Mouse (Mus musculus): Measurements from ENCODE around the gene Nacc2.

Gene Nacc2

GRCm38 (mm10) chr2:26123079-26123648, at the start of gene Nacc2:
TSS of gene Nacc2 (minus strand) at chr2:26123220.
- DNase-seq (ENCODE audit: low read depth) = no peak

DNA sequence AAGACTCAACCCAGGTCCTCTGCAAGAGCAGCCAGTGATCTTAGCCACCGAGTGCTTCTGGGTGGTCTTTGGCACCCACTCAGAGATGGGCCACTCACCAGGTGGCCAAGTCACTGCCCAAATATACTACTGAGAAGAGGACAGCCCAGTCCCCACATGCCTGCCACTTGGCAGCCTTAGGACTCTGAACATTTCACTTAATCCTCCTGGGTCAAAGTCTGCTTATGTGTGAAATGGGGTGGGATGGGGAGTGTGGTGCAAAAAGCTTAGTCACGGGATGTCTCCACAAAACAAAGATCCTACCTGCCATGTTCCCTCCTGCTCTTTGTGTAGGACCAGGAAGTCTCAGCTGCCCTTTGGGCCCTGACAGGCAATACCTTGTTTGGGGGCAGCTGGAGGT, 49.1 kb upstream of the Nacc2 start:
- no peak for DNase-seq (ENCODE audit: low read depth)

- no peak for DNase-seq (ENCODE audit: low read depth)
These were observed 47.4 kb upstream of the Nacc2 start for GRCm38 (mm10) chr2:26170376-26170775.

DNA sequence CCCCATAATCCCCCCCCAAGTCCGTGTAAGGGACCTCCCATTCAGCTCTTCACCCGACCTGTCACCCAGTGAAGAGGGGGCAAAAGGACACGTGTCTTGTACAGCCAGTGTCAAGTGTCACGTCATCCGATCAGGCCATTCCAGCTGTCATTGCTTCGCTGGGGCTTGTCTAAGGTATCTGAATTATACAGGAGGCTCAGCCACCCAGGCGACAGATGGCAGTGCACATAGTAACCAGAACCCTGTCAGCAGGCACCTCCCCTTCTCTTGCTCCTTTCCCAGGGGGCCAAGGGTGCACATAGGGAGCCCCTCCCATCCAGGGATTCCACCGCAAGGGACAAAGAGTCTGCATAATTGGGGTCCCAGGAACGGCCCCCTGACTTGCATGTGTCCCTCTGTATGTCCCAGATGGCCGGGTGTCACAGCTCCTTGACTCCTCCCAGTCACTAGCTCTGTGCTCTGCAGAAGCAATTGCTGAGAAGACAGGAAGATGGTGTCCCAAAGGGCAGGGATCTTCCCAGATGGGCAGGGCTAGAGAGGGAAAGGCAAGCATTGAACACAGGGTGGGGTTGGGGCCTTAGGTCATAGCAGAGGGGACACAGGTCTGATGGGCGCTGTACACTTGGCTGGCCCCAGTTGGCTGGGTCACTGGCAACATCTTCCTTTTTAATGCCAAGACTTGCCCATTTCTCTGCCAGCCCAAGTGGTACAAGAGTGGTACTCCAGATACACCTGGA, 46.0 kb upstream of the Nacc2 start:
- DNase-seq (ENCODE audit: low read depth) = no peak

DNA sequence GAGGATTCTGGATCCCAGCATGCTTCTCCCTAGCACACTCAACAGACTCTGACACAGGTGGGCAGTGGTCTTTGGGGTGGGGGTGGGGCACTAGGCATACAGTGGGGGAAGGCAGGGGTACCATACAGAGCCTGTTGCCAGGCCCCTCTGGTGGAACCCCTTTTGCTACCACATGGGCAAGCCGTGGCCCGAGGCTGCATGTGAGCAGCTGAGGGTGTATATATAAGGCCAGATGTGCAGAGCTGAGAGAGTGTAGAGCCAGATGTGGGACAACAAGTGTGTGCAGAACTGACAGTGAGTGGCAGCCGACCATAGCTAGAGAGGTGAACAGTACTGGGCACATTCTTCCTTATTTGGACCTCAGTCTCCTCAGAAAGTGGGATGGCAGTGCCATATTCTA, 43.9 kb upstream of the Nacc2 start:
- DNase-seq (ENCODE audit: low read depth) = no peak

GRCm38 (mm10) chr2:26158064-26158463, 35.0 kb upstream of the Nacc2 start:
- no peak for DNase-seq (ENCODE audit: low read depth)

- DNase-seq (ENCODE audit: low read depth) = no peak
These were observed 33.4 kb upstream of the Nacc2 start for GRCm38 (mm10) chr2:26156191-26156977.

DNA sequence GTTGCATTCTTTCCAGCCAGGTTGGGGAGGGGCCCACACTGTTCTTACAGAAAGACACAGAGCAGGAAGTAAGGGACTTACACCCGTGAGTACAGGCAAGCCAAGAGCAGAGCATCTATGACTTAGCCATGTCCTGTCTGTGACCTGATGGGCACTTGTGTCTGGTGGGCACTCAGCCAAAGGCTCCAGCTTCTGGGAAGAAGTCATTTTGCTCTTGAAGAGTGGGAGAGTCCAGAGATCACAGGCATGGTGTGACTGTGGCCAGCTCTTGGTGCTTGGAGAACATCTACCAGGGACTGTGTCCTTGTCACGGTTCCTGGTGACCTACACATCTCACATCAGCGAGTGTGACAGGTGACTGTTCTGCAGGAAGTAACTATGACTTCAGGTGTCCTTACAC, 32.7 kb upstream of the Nacc2 start:
- DNase-seq (ENCODE audit: low read depth) = no peak

- DNase-seq (ENCODE audit: low read depth) = no peak
These were observed 31.6 kb upstream of the Nacc2 start for GRCm38 (mm10) chr2:26154586-26154985.

GRCm38 (mm10) chr2:26153909-26154340, 30.9 kb upstream of the Nacc2 start:
- DNase-seq (ENCODE audit: low read depth) = peak; percentile 78

- peak; percentile 41 for DNase-seq (ENCODE audit: low read depth)
These were observed 30.3 kb upstream of the Nacc2 start for GRCm38 (mm10) chr2:26153295-26153694.

DNA sequence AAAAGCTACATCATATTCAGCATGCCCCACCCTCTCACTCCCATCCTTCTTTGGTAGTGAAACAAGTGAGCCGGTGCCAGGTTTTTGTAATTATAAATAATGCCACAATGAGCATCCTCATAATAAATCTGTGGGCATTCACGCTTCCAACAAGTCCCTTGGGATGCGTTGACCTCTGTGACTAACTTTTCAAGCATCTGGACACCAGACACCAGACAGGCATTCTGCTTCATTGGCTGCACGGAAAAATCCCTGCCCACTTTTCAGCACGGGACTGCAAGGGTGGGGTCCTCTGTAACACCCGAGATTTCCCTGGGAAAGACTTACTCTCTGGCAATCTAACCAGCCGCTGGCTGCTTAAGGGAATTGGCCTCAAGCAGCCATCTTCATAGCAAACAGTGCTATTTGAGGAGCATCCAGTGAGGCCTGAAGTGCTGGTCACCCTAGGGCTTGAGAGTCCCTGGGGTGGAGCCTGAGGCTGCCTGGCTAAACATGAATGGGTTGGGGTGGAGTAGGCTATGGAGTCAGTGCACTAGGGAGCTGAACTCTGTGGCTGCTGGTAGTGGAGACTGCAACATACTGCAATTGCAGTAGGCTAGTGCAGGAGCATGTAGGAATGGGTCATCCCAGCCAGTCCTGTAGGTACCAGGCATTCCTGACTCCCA, 24.8 kb upstream of the Nacc2 start:
- no peak for DNase-seq (ENCODE audit: low read depth)

- DNase-seq (ENCODE audit: low read depth) = no peak
These were observed 23.5 kb upstream of the Nacc2 start for GRCm38 (mm10) chr2:26146337-26147042.

- DNase-seq (ENCODE audit: low read depth) = no peak
These were observed 22.1 kb upstream of the Nacc2 start for GRCm38 (mm10) chr2:26145113-26145512.

DNA sequence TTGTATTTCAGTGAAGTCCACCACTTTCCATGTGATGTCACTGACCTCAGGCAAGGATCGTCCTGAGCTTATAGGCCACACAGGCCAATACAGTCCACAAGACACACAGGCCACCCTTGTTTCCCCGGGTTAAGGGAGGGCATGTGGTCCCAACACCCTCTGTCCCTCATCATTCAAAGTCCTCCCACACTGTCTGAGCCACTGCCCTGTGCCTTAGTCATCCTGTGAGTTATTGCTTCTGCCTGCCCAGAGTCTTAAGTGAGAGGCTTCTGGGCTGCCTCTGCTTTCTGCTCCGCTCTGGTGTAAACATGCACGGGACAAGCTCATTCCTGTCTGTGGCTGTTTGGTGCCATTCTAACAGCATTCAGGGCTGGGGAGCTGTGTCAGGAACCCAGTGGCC, 21.3 kb upstream of the Nacc2 start:
- DNase-seq (ENCODE audit: low read depth) = no peak

DNA sequence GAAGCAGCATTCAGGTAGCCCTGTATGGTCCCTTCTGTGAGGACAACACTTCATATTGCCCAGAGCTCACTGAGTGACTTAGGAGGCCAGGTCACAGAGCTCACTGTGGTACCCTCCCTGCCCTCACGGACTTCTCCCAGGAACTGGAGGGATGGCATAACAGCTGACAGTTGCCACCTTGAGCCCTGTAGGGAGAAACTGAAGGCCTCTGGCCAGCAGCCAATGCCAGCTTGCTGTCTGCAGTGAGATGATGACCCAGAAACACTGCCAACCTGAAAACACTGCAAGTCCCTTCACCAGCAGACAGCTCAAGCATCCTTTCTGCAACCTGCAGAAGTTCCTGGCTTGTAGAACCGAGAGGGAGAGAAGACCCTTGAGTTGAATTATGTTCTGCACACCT, 20.5 kb upstream of the Nacc2 start:
- DNase-seq (ENCODE audit: low read depth) = no peak

- no peak for DNase-seq (ENCODE audit: low read depth)
These were observed 20.0 kb upstream of the Nacc2 start for GRCm38 (mm10) chr2:26142986-26143385.

- peak; percentile 49 for DNase-seq (ENCODE audit: low read depth)
These were observed 19.0 kb upstream of the Nacc2 start for GRCm38 (mm10) chr2:26141893-26142635.

GRCm38 (mm10) chr2:26140903-26141302, 17.9 kb upstream of the Nacc2 start:
- no peak for DNase-seq (ENCODE audit: low read depth)

DNA sequence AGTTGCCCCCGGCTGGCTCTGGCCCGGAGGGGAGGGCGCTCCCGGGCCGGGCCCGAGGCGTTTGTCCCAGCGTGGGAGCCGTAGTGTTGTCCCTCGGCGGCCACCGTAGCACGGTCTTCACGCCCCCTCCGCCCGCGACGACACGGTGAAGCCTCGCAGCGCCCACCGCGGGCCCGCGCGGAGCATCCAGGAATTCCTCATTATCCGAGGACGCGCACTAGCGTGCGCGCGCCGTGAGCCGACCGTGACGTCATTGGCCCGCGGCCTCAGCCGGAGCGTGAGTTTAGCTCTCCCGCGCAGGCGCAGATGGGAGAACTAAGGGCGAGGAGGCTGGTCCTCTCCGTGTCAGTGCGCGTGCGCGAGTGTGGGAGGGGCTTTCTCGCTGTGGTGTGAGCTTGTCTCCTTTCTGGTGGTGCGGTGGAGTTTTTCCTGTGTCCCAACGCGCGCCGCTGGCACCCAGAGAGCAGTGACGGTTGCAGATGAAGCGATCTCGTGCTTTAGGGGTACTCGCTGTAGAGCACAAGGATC, 17.3 kb upstream of the Nacc2 start:
- DNase-seq (ENCODE audit: low read depth) = peak; percentile 100
